9 mouse cellular contexts compared by ENCODE assay signal in genomic region chr3:84542450-84542849, GRCm38 (mm10). TPM values are rescaled to one million over a fixed set of nuclear protein-coding genes. Genes with fewer than 3 reads are reported as not detected.
DNase-seq lines count a peak whose midpoint lies in the region; ATAC-seq and TF ChIP-seq lines count a peak whose summit lies in the region.
"Not testable (repeated sequence)": the region's sequence is repeated elsewhere in the genome, so short reads cannot be mapped to it uniquely, and the experiment has no call there.
"Had no signal": no experiment of that assay in that cellular context is flagged by ENCODE, and none has a peak within 500 bp of the region (broad histone marks: within the 10 kb centered on the region; RNA-seq: fewer than 3 reads in every experiment).

No protein-coding gene starts in this region.

- 41% methylated on average over 3 of the region's 3 CpGs for WGBS in forebrain, embryonic 10.5 days
- WGBS in hindbrain, embryonic 11.5 days: 27% methylated on average over 3 of the region's 3 CpGs
- whole genome bisulfite sequencing in lung, postnatal 0 days: 11% methylated on average over 3 of the region's 3 CpGs

- H3K36me3 ChIP-seq in forebrain, embryonic 10.5 days (replicated peaks); hindbrain, embryonic 11.5 days (ENCODE audit: control insufficient read depth, insufficient read depth, low read length); lung, postnatal 0 days (ENCODE audit: insufficient read depth, low read length): not testable (repeated sequence)

- H3K9me3 ChIP-seq in forebrain, embryonic 10.5 days; hindbrain, embryonic 11.5 days (ENCODE audit: control insufficient read depth, low read length); lung, postnatal 0 days (ENCODE audit: low read length): not testable (repeated sequence)

- not testable (repeated sequence) for H3K27me3 ChIP-seq in forebrain, embryonic 10.5 days (ENCODE audit: poor library complexity, severe bottlenecking); hindbrain, embryonic 11.5 days (ENCODE audit: control insufficient read depth, insufficient read depth, low read length); lung, postnatal 0 days (replicated peaks; ENCODE audit: insufficient read depth, low read length)

- peak; percentile 28 for DNase-seq in ES-CJ7 (ENCODE audit: low read depth, low spot score)
- peak; percentile 36 for DNase-seq in c-Kit-negative CD71-positive TER-119-positive erythroid progenitor cells, embryonic 14.5 days (ENCODE audit: low read depth, low spot score)
- DNase-seq in forebrain, embryonic 10.5 days (ENCODE audit: extremely low spot score, low spot score): peak; percentile 20
- peak; percentile 72 for DNase-seq in hindbrain, embryonic 11.5 days (ENCODE audit: low spot score)
- peak; percentile 9 for DNase-seq in layer of hippocampus, adult 9-11 months
- DNase-seq in lung, postnatal 0 days (ENCODE audit: low spot score): peak; percentile 48
- DNase-seq in retina, postnatal 1 day: peak; percentile 59
- peak; percentile 38 to 59 for DNase-seq in thymus, postnatal 36 days

- peaks cover 15% of the 10 kb centered on the region for H3K4me1 ChIP-seq in forebrain, embryonic 10.5 days
- not testable (repeated sequence) for H3K4me1 ChIP-seq in hindbrain, embryonic 11.5 days (replicated peaks; ENCODE audit: control insufficient read depth, insufficient read depth, low read length); lung, postnatal 0 days (ENCODE audit: insufficient read depth, low read depth, low read length)

- TF ChIP-seq CTCF in lung, postnatal 0 days (IDR thresholded peaks at IDR 0.05): peak; percentile 82

- H3K27ac ChIP-seq in forebrain, embryonic 10.5 days; hindbrain, embryonic 11.5 days (ENCODE audit: low read depth, low read length); lung, postnatal 0 days (ENCODE audit: low read length): not testable (repeated sequence)

- not testable (repeated sequence) for H3K4me3 ChIP-seq in forebrain, embryonic 10.5 days; hindbrain, embryonic 11.5 days (ENCODE audit: low read depth, low read length); lung, postnatal 0 days (ENCODE audit: low read depth, low read length)

- not testable (repeated sequence) for ATAC-seq in hindbrain, embryonic 11.5 days (ENCODE audit: low FRiP score); lung, postnatal 0 days

- not testable (repeated sequence) for H3K9ac ChIP-seq in hindbrain, embryonic 11.5 days (ENCODE audit: low read depth, low read length); lung, postnatal 0 days (replicated peaks; ENCODE audit: low read depth)

- H3K4me2 ChIP-seq in hindbrain, embryonic 11.5 days (replicated peaks; ENCODE audit: low read depth, low read length); lung, postnatal 0 days (replicated peaks; ENCODE audit: low read depth, low read length): not testable (repeated sequence)

- TF ChIP-seq EP300 in lung, postnatal 0 days (IDR thresholded peaks at IDR 0.05): not testable (repeated sequence)

RNA-seq across cellular contexts. Expression of gene Arfip1, which starts 40.0 kb away (rescaled TPM):
- 32.0 and 34.8 TPM in 2 replicates for polyA plus RNA-seq in forebrain, embryonic 10.5 days (2016; fragmentation: Nextera tagmentation; extraction: Ambion mirVana)
- polyA plus RNA-seq in hindbrain, embryonic 11.5 days (2014; fragmentation: Nextera tagmentation; extraction: Ambion mirVana): 36.5 and 42.8 TPM in 2 replicates
- 60.8 and 64.0 TPM in 2 replicates for polyA plus RNA-seq in lung, postnatal 0 days (2015; fragmentation: Nextera tagmentation; extraction: Ambion mirVana)

RNA-seq across cellular contexts. Expression of gene Tigd4, which starts 50.9 kb away (rescaled TPM):
- 0.06 TPM in 1 of 2 replicates, not detected in the other for polyA plus RNA-seq in forebrain, embryonic 10.5 days (2016; fragmentation: Nextera tagmentation; extraction: Ambion mirVana)
- polyA plus RNA-seq in hindbrain, embryonic 11.5 days (2014; fragmentation: Nextera tagmentation; extraction: Ambion mirVana): 0.04 and 0.05 TPM in 2 replicates
- 0.04 and 0.05 TPM in 2 replicates for polyA plus RNA-seq in lung, postnatal 0 days (2015; fragmentation: Nextera tagmentation; extraction: Ambion mirVana)
- polyA plus RNA-seq: gonadal fat pad, adult 2 months had no signal

Comparison
In these comparisons a context has a peak if more than half of its experiments do, and no peak if none do; other contexts are left out.
1. DNase-seq: peak in every context shown above with its lines; median percentile 72 in hindbrain, embryonic 11.5 days; 59 in retina, postnatal 1 day; 48 in thymus, postnatal 36 days; 48 in lung, postnatal 0 days; 36 in c-Kit-negative CD71-positive TER-119-positive erythroid progenitor cells, embryonic 14.5 days; 28 in ES-CJ7; 20 in forebrain, embryonic 10.5 days; 9 in layer of hippocampus, adult 9-11 months.